Comparison of ENCODE assay signal across 23 mouse cellular contexts in genomic region chr1:126449424-126449823, GRCm38 (mm10).
DNase-seq lines count a peak whose midpoint lies in the region; ATAC-seq lines count a peak whose summit lies in the region.
"Had no signal": no experiment of that assay in that cellular context is flagged by ENCODE, and none has a peak within 500 bp of the region (broad histone marks: within the 10 kb centered on the region; RNA-seq: fewer than 3 reads in every experiment).

No protein-coding gene starts in this region.

- H3K9ac ChIP-seq in forebrain, embryonic 16.5 days (replicated peaks; ENCODE audit: low read depth, low read length), result no peak overlapping the region
- H3K9ac ChIP-seq in lung, embryonic 15.5 days, result no peak overlapping the region
- no peak overlapping the region for H3K9ac ChIP-seq in midbrain, embryonic 13.5 days (replicated peaks)
- no peak overlapping the region for H3K9ac ChIP-seq in midbrain, embryonic 11.5 days (ENCODE audit: low read length)
- H3K9ac ChIP-seq: heart, embryonic 12.5 days; heart, embryonic 15.5 days; hindbrain, embryonic 13.5 days had no signal

- ATAC-seq in forebrain, embryonic 16.5 days, result peak; percentile 54
- peak; percentile 31; the same call in 1 of the 2 replicates for ATAC-seq in lung, embryonic 15.5 days (ENCODE audit: borderline replicate concordance, extremely low read depth, low FRiP score, low TSS enrichment)
- 0 out of 2 replicates have a peak, but pooled peaks have one; percentile 43 for ATAC-seq in midbrain, embryonic 13.5 days
- no peak for ATAC-seq in midbrain, embryonic 11.5 days (ENCODE audit: low FRiP score)
- no peak for ATAC-seq in inflammation-experienced regulatory T-cells, adult 6 months
- ATAC-seq: CD4-positive, CD25-positive, alpha-beta regulatory T cell, adult 4 months; hindbrain, embryonic 16.5 days; intestine, embryonic 16.5 days had no signal

- 36% methylated on average over 2 of the region's 2 CpGs for WGBS in forebrain, embryonic 16.5 days
- 69% methylated on average over 2 of the region's 2 CpGs for WGBS in forebrain, embryonic 10.5 days
- WGBS in lung, embryonic 15.5 days, result 15% methylated on average over 2 of the region's 2 CpGs
- WGBS in midbrain, embryonic 13.5 days, result 39% methylated on average over 2 of the region's 2 CpGs
- 56% methylated on average over 2 of the region's 2 CpGs for WGBS in midbrain, embryonic 11.5 days

- H3K27ac ChIP-seq in forebrain, embryonic 16.5 days (ENCODE audit: low read length), result no peak overlapping the region
- no peak overlapping the region for H3K27ac ChIP-seq in forebrain, embryonic 10.5 days
- H3K27ac ChIP-seq in lung, embryonic 15.5 days, result no peak overlapping the region
- no peak overlapping the region for H3K27ac ChIP-seq in midbrain, embryonic 13.5 days
- H3K27ac ChIP-seq in midbrain, embryonic 11.5 days (ENCODE audit: low read depth, low read length), result no peak overlapping the region
- H3K27ac ChIP-seq: heart, embryonic 15.5 days; hindbrain, embryonic 10.5 days; hindbrain, embryonic 13.5 days had no signal

- no peak for DNase-seq in forebrain, embryonic 10.5 days (ENCODE audit: extremely low spot score, low spot score)
- no peak for DNase-seq in lung, postnatal 36 days
- no peak for DNase-seq in midbrain, embryonic 11.5 days (ENCODE audit: low spot score, missing footprints)
- DNase-seq: adrenal gland, adult 2 months; adrenal gland, postnatal 14 days; cerebellum, adult 18-20 months; cerebellum, adult 9-10 months; cerebellum, postnatal 14 days; gastrocnemius, postnatal 25 days; heart, adult 18-20 months; heart, postnatal 10 days; heart, postnatal 36 days had no signal

- H3K4me1 ChIP-seq in forebrain, embryonic 16.5 days (replicated peaks; ENCODE audit: control insufficient read depth, insufficient read depth, low read length), result peaks cover 23% of the 10 kb centered on the region
- no peaks in the 10 kb centered on the region for H3K4me1 ChIP-seq in forebrain, embryonic 10.5 days
- H3K4me1 ChIP-seq in lung, embryonic 15.5 days, result peaks cover 15% of the 10 kb centered on the region
- peaks cover 12% of the 10 kb centered on the region for H3K4me1 ChIP-seq in midbrain, embryonic 13.5 days (replicated peaks)
- no peaks in the 10 kb centered on the region for H3K4me1 ChIP-seq in midbrain, embryonic 11.5 days (ENCODE audit: control insufficient read depth, insufficient read depth, low read length)
- H3K4me1 ChIP-seq: heart, embryonic 12.5 days; heart, embryonic 15.5 days; hindbrain, embryonic 10.5 days had no signal

- H3K9me3 ChIP-seq in forebrain, embryonic 16.5 days (ENCODE audit: control insufficient read depth, low read length), result no peaks in the 10 kb centered on the region
- H3K9me3 ChIP-seq in forebrain, embryonic 10.5 days, result no peaks in the 10 kb centered on the region
- H3K9me3 ChIP-seq in lung, embryonic 15.5 days, result no peaks in the 10 kb centered on the region
- H3K9me3 ChIP-seq in midbrain, embryonic 13.5 days, result no peaks in the 10 kb centered on the region
- H3K9me3 ChIP-seq in midbrain, embryonic 11.5 days (ENCODE audit: control insufficient read depth, low read length), result no peaks in the 10 kb centered on the region
- H3K9me3 ChIP-seq: heart, embryonic 12.5 days; heart, embryonic 15.5 days; hindbrain, embryonic 10.5 days; hindbrain, embryonic 13.5 days had no signal

- H3K36me3 ChIP-seq in forebrain, embryonic 16.5 days (ENCODE audit: control insufficient read depth, insufficient read depth), result no peaks in the 10 kb centered on the region
- H3K36me3 ChIP-seq in forebrain, embryonic 10.5 days (replicated peaks), result no peaks in the 10 kb centered on the region
- H3K36me3 ChIP-seq in lung, embryonic 15.5 days, result 0 out of 2 replicates have a peak, but pooled peaks cover 6% of the 10 kb centered on the region
- no peaks in the 10 kb centered on the region for H3K36me3 ChIP-seq in midbrain, embryonic 13.5 days
- no peaks in the 10 kb centered on the region for H3K36me3 ChIP-seq in midbrain, embryonic 11.5 days (ENCODE audit: control insufficient read depth, insufficient read depth, low read length)
- H3K36me3 ChIP-seq: heart, embryonic 12.5 days; heart, embryonic 15.5 days; hindbrain, embryonic 10.5 days; hindbrain, embryonic 13.5 days had no signal

- H3K4me3 ChIP-seq in forebrain, embryonic 16.5 days (replicated peaks; ENCODE audit: low read length), result no peak overlapping the region
- H3K4me3 ChIP-seq in forebrain, embryonic 10.5 days, result no peak overlapping the region
- H3K4me3 ChIP-seq in lung, embryonic 15.5 days, result no peak overlapping the region
- no peak overlapping the region for H3K4me3 ChIP-seq in midbrain, embryonic 13.5 days (replicated peaks)
- H3K4me3 ChIP-seq in midbrain, embryonic 11.5 days (ENCODE audit: low read depth, low read length), result no peak overlapping the region
- H3K4me3 ChIP-seq: heart, embryonic 12.5 days; heart, embryonic 15.5 days; hindbrain, embryonic 10.5 days; hindbrain, embryonic 13.5 days had no signal

- no peak overlapping the region for H3K4me2 ChIP-seq in forebrain, embryonic 16.5 days (ENCODE audit: low read length)
- no peak overlapping the region for H3K4me2 ChIP-seq in lung, embryonic 15.5 days
- no peak overlapping the region for H3K4me2 ChIP-seq in midbrain, embryonic 13.5 days (replicated peaks)
- H3K4me2 ChIP-seq in midbrain, embryonic 11.5 days, result no peak overlapping the region
- H3K4me2 ChIP-seq: heart, embryonic 12.5 days; heart, embryonic 15.5 days; hindbrain, embryonic 13.5 days had no signal

- no peaks in the 10 kb centered on the region for H3K27me3 ChIP-seq in forebrain, embryonic 16.5 days (replicated peaks; ENCODE audit: control insufficient read depth, insufficient read depth, low read length)
- no peaks in the 10 kb centered on the region for H3K27me3 ChIP-seq in forebrain, embryonic 10.5 days (ENCODE audit: poor library complexity, severe bottlenecking)
- H3K27me3 ChIP-seq in lung, embryonic 15.5 days, result no peaks in the 10 kb centered on the region
- no peaks in the 10 kb centered on the region for H3K27me3 ChIP-seq in midbrain, embryonic 13.5 days
- H3K27me3 ChIP-seq in midbrain, embryonic 11.5 days (ENCODE audit: control insufficient read depth, insufficient read depth, low read length), result no peaks in the 10 kb centered on the region
- H3K27me3 ChIP-seq: heart, embryonic 12.5 days; heart, embryonic 15.5 days; hindbrain, embryonic 13.5 days had no signal

Comparison
In these comparisons a context has a peak if more than half of its experiments do, and no peak if none do; other contexts are left out.
1. ATAC-seq: peak in forebrain, embryonic 16.5 days (single experiment), lung, embryonic 15.5 days (single experiment) and midbrain, embryonic 13.5 days (single experiment); none in midbrain, embryonic 11.5 days (single experiment) and inflammation-experienced regulatory T-cells, adult 6 months (single experiment).